Mouse (Mus musculus): Measurements from ENCODE around the gene Xylt1. TPM values are rescaled to one million over a fixed set of nuclear protein-coding genes. Genes with fewer than 3 reads are reported as not detected.

Gene Xylt1
- polyA plus RNA-seq, 1 experiment from 2014 or later, result 1.8 TPM

- Histone ChIP-seq H3K27ac (no peak overlapping the region), H3K9me3 (no peaks in the 10 kb centered on the region), H3K9ac (replicated peaks) (no peak overlapping the region), H3K36me3 (no peaks in the 10 kb centered on the region), H3K4me2 (no peak overlapping the region), H3K27me3 (no peaks in the 10 kb centered on the region), H3K4me1 (replicated peaks) (peaks cover 28% of the 10 kb centered on the region), H3K4me3 (replicated peaks) (no peak overlapping the region)
- no peak for ATAC-seq (ENCODE audit: insufficient number of reproducible peaks, insufficient read depth, low FRiP score, low TSS enrichment, low read depth)
Observed at GRCm38 (mm10) chr7:117420301-117420700, 39.5 kb downstream of the Xylt1 start.

- H3K36me3 ChIP-seq, result no peaks in the 10 kb centered on the region
- no peaks in the 10 kb centered on the region for H3K9me3 ChIP-seq
- no peak for ATAC-seq (ENCODE audit: insufficient number of reproducible peaks, insufficient read depth, low FRiP score, low TSS enrichment, low read depth)
- WGBS, result 21% methylated on average over 11 of the region's 11 CpGs
- H3K27me3 ChIP-seq, result no peaks in the 10 kb centered on the region
- H3K4me2 ChIP-seq, result no peak overlapping the region
- H3K4me1 ChIP-seq (replicated peaks), result peaks cover 28% of the 10 kb centered on the region
- no peak overlapping the region for H3K9ac ChIP-seq (replicated peaks)
- no peak overlapping the region for H3K4me3 ChIP-seq (replicated peaks)
- H3K27ac ChIP-seq, result no peak overlapping the region
Observed at GRCm38 (mm10) chr7:117420836-117421566, 40.2 kb downstream of the Xylt1 start.

- no peak for ATAC-seq (ENCODE audit: insufficient number of reproducible peaks, insufficient read depth, low FRiP score, low TSS enrichment, low read depth)
- Histone ChIP-seq H3K4me1 (replicated peaks) (peaks cover 30% of the 10 kb centered on the region), H3K4me3 (replicated peaks) (no peak overlapping the region), H3K27ac (no peak overlapping the region), H3K27me3 (no peaks in the 10 kb centered on the region), H3K9ac (replicated peaks) (no peak overlapping the region), H3K9me3 (no peaks in the 10 kb centered on the region), H3K4me2 (no peak overlapping the region), H3K36me3 (no peaks in the 10 kb centered on the region)
- 89% methylated on average over 4 of the region's 4 CpGs for WGBS
Observed at GRCm38 (mm10) chr7:117424841-117425240, 44.1 kb downstream of the Xylt1 start.

- ATAC-seq (ENCODE audit: insufficient number of reproducible peaks, insufficient read depth, low FRiP score, low TSS enrichment, low read depth), result no peak
- WGBS, result 80% methylated on average over 4 of the region's 4 CpGs
- Histone ChIP-seq H3K4me1 (replicated peaks) (peaks cover 19% of the 10 kb centered on the region), H3K9me3 (no peaks in the 10 kb centered on the region), H3K9ac (replicated peaks) (no peak overlapping the region), H3K36me3 (no peaks in the 10 kb centered on the region), H3K27me3 (no peaks in the 10 kb centered on the region), H3K4me2 (no peak overlapping the region), H3K4me3 (replicated peaks) (no peak overlapping the region), H3K27ac (no peak overlapping the region)
Observed at GRCm38 (mm10) chr7:117426366-117426765, 45.6 kb downstream of the Xylt1 start.

GRCm38 (mm10) chr7:117428690-117429224 is 48.0 kb downstream of the Xylt1 start:
- no peaks in the 10 kb centered on the region for H3K9me3 ChIP-seq
- H3K9ac ChIP-seq (replicated peaks), result no peak overlapping the region
- WGBS, result 54% methylated on average over 8 of the region's 8 CpGs
- H3K27me3 ChIP-seq, result no peaks in the 10 kb centered on the region
- ATAC-seq (ENCODE audit: insufficient number of reproducible peaks, insufficient read depth, low FRiP score, low TSS enrichment, low read depth), result no peak; the same call in 1 of the 2 replicates
- H3K4me3 ChIP-seq (replicated peaks), result no peak overlapping the region
- no peak overlapping the region for H3K4me2 ChIP-seq
- H3K4me1 ChIP-seq (replicated peaks), result peaks cover 8% of the 10 kb centered on the region
- no peaks in the 10 kb centered on the region for H3K36me3 ChIP-seq
- H3K27ac ChIP-seq, result no peak overlapping the region

DNA sequence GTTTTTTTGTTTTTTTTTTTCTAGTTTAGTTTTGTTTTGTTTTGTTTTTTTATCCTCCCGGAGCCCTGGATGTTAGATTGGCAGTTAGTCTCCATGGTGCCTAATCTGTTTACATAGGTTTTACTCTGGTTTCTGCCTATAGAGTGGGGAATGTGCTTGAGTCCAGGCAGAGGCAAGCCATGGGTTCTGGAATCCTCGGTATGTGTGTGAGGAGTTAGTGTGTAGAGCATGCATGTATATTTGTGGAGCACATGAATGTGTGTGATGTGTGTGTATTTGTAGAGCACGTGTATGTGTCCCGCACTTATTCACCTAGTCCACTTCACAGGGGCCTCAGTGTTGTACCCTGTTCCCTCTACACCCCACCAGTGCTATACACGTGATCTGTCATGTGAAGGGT is 48.7 kb downstream of the Xylt1 start:
- no peak overlapping the region for H3K4me3 ChIP-seq (replicated peaks)
- no peaks in the 10 kb centered on the region for H3K27me3 ChIP-seq
- WGBS, result 87% methylated on average over 5 of the region's 5 CpGs
- H3K36me3 ChIP-seq, result no peaks in the 10 kb centered on the region
- 0 out of 2 replicates have a peak, but pooled peaks cover 6% of the 10 kb centered on the region for H3K4me1 ChIP-seq (replicated peaks)
- H3K4me2 ChIP-seq, result no peak overlapping the region
- no peaks in the 10 kb centered on the region for H3K9me3 ChIP-seq
- ATAC-seq (ENCODE audit: insufficient number of reproducible peaks, insufficient read depth, low FRiP score, low TSS enrichment, low read depth), result no peak
- no peak overlapping the region for H3K27ac ChIP-seq
- H3K9ac ChIP-seq (replicated peaks), result no peak overlapping the region

DNA sequence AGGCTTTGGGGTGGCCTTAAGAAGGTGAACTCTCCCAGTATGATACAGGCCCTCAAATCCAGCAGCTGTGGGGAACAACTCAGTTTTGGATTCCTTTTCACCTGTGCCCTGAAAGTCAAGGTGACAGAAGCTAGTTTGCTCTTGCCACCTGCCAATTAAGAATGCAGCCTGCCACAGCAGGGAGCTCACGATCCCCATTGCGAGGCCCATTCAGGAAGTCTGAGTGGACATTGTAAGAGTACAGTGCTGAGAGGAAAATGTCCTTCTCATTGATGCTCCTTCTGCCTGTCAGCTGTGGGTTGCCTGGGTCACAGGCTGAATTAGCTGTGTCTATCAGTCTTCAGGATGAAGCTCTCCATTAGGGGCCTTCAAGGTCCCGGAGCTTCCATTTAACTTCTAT is 49.1 kb downstream of the Xylt1 start:
- Histone ChIP-seq H3K27me3 (no peaks in the 10 kb centered on the region), H3K4me2 (no peak overlapping the region), H3K4me1 (replicated peaks) (peaks cover 10% of the 10 kb centered on the region; the same call in 1 of the 2 replicates), H3K9ac (replicated peaks) (no peak overlapping the region), H3K36me3 (no peaks in the 10 kb centered on the region), H3K27ac (no peak overlapping the region), H3K9me3 (no peaks in the 10 kb centered on the region), H3K4me3 (replicated peaks) (no peak overlapping the region)
- no peak for ATAC-seq (ENCODE audit: insufficient number of reproducible peaks, insufficient read depth, low FRiP score, low TSS enrichment, low read depth)
- WGBS, result 70% methylated on average over 3 of the region's 3 CpGs

DNA sequence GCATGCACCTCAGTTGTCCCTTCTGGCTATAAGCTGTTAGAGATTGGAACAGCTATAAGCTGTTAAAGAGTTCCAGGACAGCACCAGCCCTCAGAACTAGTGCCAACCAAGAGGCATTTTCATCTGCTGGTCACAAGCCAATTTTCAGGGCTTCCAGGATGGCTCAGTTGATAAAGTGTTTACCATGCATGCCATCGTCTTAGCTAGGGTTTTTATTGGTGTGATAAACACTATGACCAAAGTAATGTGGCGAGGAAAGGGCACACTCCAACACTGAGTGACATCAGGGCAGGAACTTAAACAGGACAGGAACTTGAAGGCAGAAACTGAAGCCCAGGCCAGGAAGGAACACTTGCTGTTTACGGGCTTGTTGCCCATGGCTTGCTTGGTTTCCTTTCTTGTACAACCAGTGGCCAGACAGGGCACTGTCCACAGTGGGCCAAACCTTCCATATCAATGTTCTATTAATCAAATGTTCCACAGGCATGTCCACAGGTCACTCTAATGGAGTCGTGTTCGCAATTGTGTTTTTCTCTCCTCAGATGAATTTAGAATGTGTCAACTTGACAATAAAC is 49.7 kb downstream of the Xylt1 start:
- no peak overlapping the region for H3K4me3 ChIP-seq (replicated peaks)
- H3K4me1 ChIP-seq (replicated peaks), result peaks cover 10% of the 10 kb centered on the region; the same call in 1 of the 2 replicates
- H3K27ac ChIP-seq, result no peak overlapping the region
- no peak overlapping the region for H3K4me2 ChIP-seq
- no peak overlapping the region for H3K9ac ChIP-seq (replicated peaks)
- H3K36me3 ChIP-seq, result no peaks in the 10 kb centered on the region
- H3K9me3 ChIP-seq, result no peaks in the 10 kb centered on the region
- H3K27me3 ChIP-seq, result no peaks in the 10 kb centered on the region
- ATAC-seq (ENCODE audit: insufficient number of reproducible peaks, insufficient read depth, low FRiP score, low TSS enrichment, low read depth), result no peak
- 77% methylated on average over 5 of the region's 5 CpGs for WGBS

- Histone ChIP-seq H3K4me2 (no peak overlapping the region), H3K36me3 (no peaks in the 10 kb centered on the region), H3K4me3 (replicated peaks) (no peak overlapping the region), H3K4me1 (replicated peaks) (peaks cover 9% of the 10 kb centered on the region; the same call in 1 of the 2 replicates), H3K27me3 (no peaks in the 10 kb centered on the region), H3K27ac (no peak overlapping the region), H3K9ac (replicated peaks) (no peak overlapping the region), H3K9me3 (no peaks in the 10 kb centered on the region)
- ATAC-seq (ENCODE audit: insufficient number of reproducible peaks, insufficient read depth, low FRiP score, low TSS enrichment, low read depth), result no peak
- 58% methylated on average over 9 of the region's 9 CpGs for WGBS
Observed at GRCm38 (mm10) chr7:117433641-117434040, 52.9 kb downstream of the Xylt1 start.

DNA sequence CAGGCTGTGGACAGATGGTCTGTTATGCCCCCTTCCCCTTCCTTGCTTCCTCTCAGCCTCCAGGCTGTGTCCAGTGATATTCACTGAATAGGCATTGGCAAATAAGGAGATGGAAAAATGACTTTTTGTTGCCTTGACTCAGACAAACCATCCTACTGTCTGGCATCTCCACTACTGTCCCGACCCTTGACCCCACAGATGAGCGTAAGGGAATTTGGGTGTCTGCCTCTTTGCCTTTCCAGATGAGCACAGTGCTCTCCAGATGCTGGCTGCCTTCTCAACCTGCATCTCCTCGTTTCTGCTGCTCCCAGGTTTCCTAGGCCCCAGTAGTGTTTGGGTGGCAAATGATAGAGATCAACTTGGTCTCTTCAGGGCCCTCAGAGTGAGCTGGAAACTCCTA is 54.3 kb downstream of the Xylt1 start:
- Histone ChIP-seq H3K9ac (replicated peaks) (no peak overlapping the region), H3K4me3 (replicated peaks) (no peak overlapping the region), H3K4me1 (replicated peaks) (peaks cover 7% of the 10 kb centered on the region; the same call in 1 of the 2 replicates), H3K36me3 (no peaks in the 10 kb centered on the region), H3K27ac (peak overlapping the region; percentile 75), H3K9me3 (no peaks in the 10 kb centered on the region), H3K4me2 (no peak overlapping the region), H3K27me3 (peaks cover 3% of the 10 kb centered on the region; the same call in 1 of the 2 replicates)
- ATAC-seq (ENCODE audit: insufficient number of reproducible peaks, insufficient read depth, low FRiP score, low TSS enrichment, low read depth), result no peak
- 78% methylated on average over 3 of the region's 3 CpGs for WGBS

DNA sequence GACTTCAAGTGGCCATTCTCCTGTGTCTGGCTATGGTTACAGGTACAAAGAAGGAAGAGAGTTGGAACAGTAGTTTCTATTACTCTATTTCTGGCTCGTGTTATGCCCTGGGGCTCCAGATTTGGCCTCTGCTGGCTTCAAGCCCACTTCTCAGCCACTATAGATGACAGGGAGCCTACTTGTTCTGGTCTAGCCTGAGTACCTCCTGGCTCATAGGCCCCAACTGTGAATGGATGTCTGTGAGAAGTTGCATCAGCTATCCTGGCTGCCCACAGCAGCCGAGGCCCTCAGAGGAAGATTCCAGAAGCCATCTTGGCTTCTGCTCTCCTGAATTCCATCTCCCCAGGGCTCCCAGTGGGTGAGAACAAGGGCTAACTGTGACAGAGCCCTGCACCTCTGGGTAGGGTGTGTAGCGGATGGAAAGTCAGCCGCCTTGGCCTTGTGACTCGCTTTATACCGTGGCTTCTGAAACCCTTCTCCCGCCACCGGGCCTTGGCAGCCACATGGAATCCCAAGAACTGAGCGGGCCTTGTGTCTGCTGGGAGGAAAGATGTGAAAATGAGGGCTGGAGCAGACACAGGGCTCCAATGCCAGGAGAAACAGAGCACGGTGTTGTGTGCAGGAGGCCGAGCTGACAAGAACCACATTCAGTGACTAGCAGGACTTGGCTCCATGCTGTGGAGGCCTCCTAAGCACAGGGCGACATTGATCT is 55.1 kb downstream of the Xylt1 start:
- H3K9me3 ChIP-seq, result no peaks in the 10 kb centered on the region
- no peak overlapping the region for H3K4me2 ChIP-seq
- H3K4me3 ChIP-seq (replicated peaks), result no peak overlapping the region
- no peak overlapping the region for H3K9ac ChIP-seq (replicated peaks)
- 85% methylated on average over 12 of the region's 12 CpGs for WGBS
- H3K4me1 ChIP-seq (replicated peaks), result peaks cover 7% of the 10 kb centered on the region; the same call in 1 of the 2 replicates
- H3K27me3 ChIP-seq, result peaks cover 3% of the 10 kb centered on the region; the same call in 1 of the 2 replicates
- no peaks in the 10 kb centered on the region for H3K36me3 ChIP-seq
- H3K27ac ChIP-seq, result peak overlapping the region; percentile 75
- ATAC-seq (ENCODE audit: insufficient number of reproducible peaks, insufficient read depth, low FRiP score, low TSS enrichment, low read depth), result peak; percentile 26; the same call in 1 of the 2 replicates
